Mouse (Mus musculus) liver, embryonic 14.5 days (tissue): ENCODE data around the gene Gm281.

ENCODE experiments used
- CTCF ChIP-seq: IDR thresholded peaks from 2 replicates; pipeline ENCODE4 v1.5.1; 2016; ENCODE audit warnings: antibody characterized with exemption, low read depth, control low read depth
- EP300 ChIP-seq: IDR thresholded peaks from 2 replicates; pipeline ENCODE4 v1.6.1; 2016; ENCODE audit warnings: antibody characterized with exemption, low read depth

GRCm38 (mm10) chr14:13895198-13895597, 19.1 kb downstream of the Gm281 start:
- TF ChIP-seq EP300 (no peak), CTCF (no peak)
